Mouse (Mus musculus) gastrocnemius, adult 8-10 months (tissue): Measurements from ENCODE around the gene Zfp37. TPM values are rescaled to one million over a fixed set of nuclear protein-coding genes. Genes with fewer than 3 reads are reported as not detected.
A peak's percentile ranks its signal among the peaks of the same experiment; 100 is the strongest.
"Not testable (repeated sequence)": the region's sequence is repeated elsewhere in the genome, so short reads cannot be mapped to it uniquely, and the experiment has no call there.

Experiments used
- DNase-seq, 2 experiments: peaks; one replicate each; pipeline ENCODE4 v3.0.0; 2022; ENCODE audit warnings: low spot score in 2 of 2
- total RNA-seq, 4 experiments: library from RNA; stranded (reverse); gene quantifications; 2 replicates each; pipeline ENCODE4 v1.2.4; 2022

Gene Zfp37
- total RNA-seq, 4 experiments from 2014 or later = 0.56 to 1.1 (median 0.97) TPM

- no peak for DNase-seq
Measured at GRCm38 (mm10) chr4:62210035-62210434, 20.8 kb downstream of the Zfp37 start.

GRCm38 (mm10) chr4:62208696-62209380 lies 22.0 kb downstream of the Zfp37 start:
- DNase-seq = no peak

- DNase-seq = peak; percentile 63 to 76
Measured at GRCm38 (mm10) chr4:62207851-62208695, 22.8 kb downstream of the Zfp37 start.

GRCm38 (mm10) chr4:62199923-62200529 lies 30.8 kb downstream of the Zfp37 start:
- DNase-seq = no peak

GRCm38 (mm10) chr4:62188778-62189177 lies 42.1 kb downstream of the Zfp37 start:
- DNase-seq = no peak

- DNase-seq = no peak
Measured at GRCm38 (mm10) chr4:62177282-62177681, 53.6 kb downstream of the Zfp37 start.

GRCm38 (mm10) chr4:62174471-62174870 lies 56.4 kb downstream of the Zfp37 start:
- no peak for DNase-seq

- not testable (repeated sequence) for DNase-seq
Measured at GRCm38 (mm10) chr4:62167636-62168035, 63.2 kb downstream of the Zfp37 start.

- DNase-seq = no peak
Measured at GRCm38 (mm10) chr4:62158401-62158800, 72.4 kb downstream of the Zfp37 start.

- no peak for DNase-seq
Measured at GRCm38 (mm10) chr4:62150811-62151210, 80.0 kb downstream of the Zfp37 start, which contains the start of gene Mup21. TSS of gene Mup21 (minus strand) at chr4:62150863.

Other genes starting within 250 kb of the Zfp37 start
- gene Mup20, start 176.9 kb downstream of the Zfp37 start, total RNA-seq = not detected
- not detected for gene Mup3, start 143.7 kb downstream of the Zfp37 start, total RNA-seq
- not detected for gene Mup21, start 80.2 kb downstream of the Zfp37 start, total RNA-seq
- 1 to 10 TPM; 4.9 to 6.7 (median 5.4) TPM for gene Slc31a2, start 31.5 kb upstream of the Zfp37 start, total RNA-seq
- gene Fkbp15, start 129.5 kb upstream of the Zfp37 start, total RNA-seq = 10 to 100 TPM; 10.0 to 12.0 (median 10.8) TPM
- gene Slc31a1, start 129.7 kb upstream of the Zfp37 start, total RNA-seq = 1 to 10 TPM; 7.6 to 9.7 (median 8.5) TPM
- 10 to 100 TPM; 51.7 to 57.0 (median 54.6) TPM for gene Cdc26, start 177.6 kb upstream of the Zfp37 start, total RNA-seq
- gene Prpf4, start 177.8 kb upstream of the Zfp37 start, total RNA-seq = 10 to 100 TPM; 16.9 to 18.2 (median 17.4) TPM
- gene Rnf183, start 204.2 kb upstream of the Zfp37 start, total RNA-seq = not detected
- gene Wdr31, start 239.8 kb upstream of the Zfp37 start, total RNA-seq = under 1 TPM; 0.13 to 0.72 (median 0.45) TPM
- gene Bspry, start 249.0 kb upstream of the Zfp37 start, total RNA-seq = not detected